Mouse (Mus musculus) embryo, embryonic 9.5 days (tissue): ENCODE measurements around the gene Gm45713.
"Not testable (repeated sequence)": the region's sequence is repeated elsewhere in the genome, so short reads cannot be mapped to it uniquely, and the experiment has no call there.

Source experiments
- DNase-seq: peaks from one replicate; pipeline ENCODE4 v3.0.0-alpha.2; 2017; ENCODE audit errors: extremely low spot score

Gm45713 gene

GRCm38 (mm10) chr7:45141914-45142313, 5.9 kb upstream of the Gm45713 start:
- no peak for DNase-seq

GRCm38 (mm10) chr7:45141319-45141718, 5.3 kb upstream of the Gm45713 start:
- no peak for DNase-seq

GRCm38 (mm10) chr7:45139904-45140723, 4.1 kb upstream of the Gm45713 start:
- DNase-seq, result no peak

GRCm38 (mm10) chr7:45138403-45138802, 2.4 kb upstream of the Gm45713 start:
- DNase-seq, result no peak

GRCm38 (mm10) chr7:45137171-45138006, 1.4 kb upstream of the Gm45713 start:
- no peak for DNase-seq

- no peak for DNase-seq
Measured at GRCm38 (mm10) chr7:45135370-45135769, 661 bp downstream of the Gm45713 start.

GRCm38 (mm10) chr7:45134544-45135026, 1.4 kb downstream of the Gm45713 start:
- peak; percentile 51 for DNase-seq

- no peak for DNase-seq
Measured at GRCm38 (mm10) chr7:45133446-45134159, 2.4 kb downstream of the Gm45713 start.

- no peak for DNase-seq
Measured at GRCm38 (mm10) chr7:45131850-45132249, 4.2 kb downstream of the Gm45713 start.

GRCm38 (mm10) chr7:45129776-45130512, 6.1 kb downstream of the Gm45713 start:
- DNase-seq, result no peak

GRCm38 (mm10) chr7:45129318-45129717, 6.7 kb downstream of the Gm45713 start:
- no peak for DNase-seq

- DNase-seq, result peak; percentile 98
Measured at GRCm38 (mm10) chr7:45128624-45129246, 7.3 kb downstream of the Gm45713 start, which contains the start of gene Rpl13a. Rpl13a (minus strand) TSS chr7:45128761.

GRCm38 (mm10) chr7:45127700-45128224, 8.3 kb downstream of the Gm45713 start:
- no peak for DNase-seq

GRCm38 (mm10) chr7:45126844-45127699, 9.0 kb downstream of the Gm45713 start:
- DNase-seq, result no peak

GRCm38 (mm10) chr7:45126147-45126843, 9.7 kb downstream of the Gm45713 start:
- DNase-seq, result no peak

- DNase-seq, result not testable (repeated sequence)
Measured at GRCm38 (mm10) chr7:45125649-45126048, 10.4 kb downstream of the Gm45713 start.

- DNase-seq, result peak; percentile 81
Measured at GRCm38 (mm10) chr7:45125144-45125600, 10.9 kb downstream of the Gm45713 start.

- DNase-seq, result peak; percentile 99
Measured at GRCm38 (mm10) chr7:45124224-45125143, 11.5 kb downstream of the Gm45713 start, which contains the start of gene Rps11. Rps11 (minus strand) TSS chr7:45124439.
